Mouse (Mus musculus) embryonic facial prominence, embryonic 14.5 days (tissue): Measurements from ENCODE around the gene Mat2a. TPM values are rescaled to one million over a fixed set of nuclear protein-coding genes. Genes with fewer than 3 reads are reported as not detected.
A peak's percentile ranks its signal among the peaks of the same experiment; 100 is the strongest.

Experiments
- ATAC-seq: fragments of 200-750 bp; cut with Nextera tagmentation; 2 replicates; pipeline ENCODE4 v1.8.0; 2017; ENCODE audit warnings: low read depth, moderate number of reproducible peaks, moderate TSS enrichment
- DNase-seq: peaks from one replicate; pipeline ENCODE4 v3.0.0-alpha.2; 2015; ENCODE audit warnings: low spot score
- H3K27ac ChIP-seq: fragments of 300-500 bp; sonication (generic); replicated peaks from 2 replicates; pipeline ENCODE4 v1.5.1; 2014; ENCODE audit warnings: low read depth, mild to moderate bottlenecking, low read length, moderate library complexity
- H3K27me3 ChIP-seq: fragments of 300-500 bp; sonication (generic); replicated peaks from 2 replicates; pipeline ENCODE4 v1.6.1; 2014; ENCODE audit warnings: low read length; ENCODE audit not compliant: control insufficient read depth, insufficient read depth
- H3K36me3 ChIP-seq: fragments of 300-500 bp; sonication (generic); 2 replicates; pipeline ENCODE4 v1.6.1; 2014; ENCODE audit warnings: low read length, mixed read lengths; ENCODE audit not compliant: control insufficient read depth, insufficient read depth
- H3K4me1 ChIP-seq: fragments of 300-500 bp; sonication (generic); 2 replicates; pipeline ENCODE4 v1.6.1; 2014; ENCODE audit warnings: antibody characterized with exemption, low read length; ENCODE audit not compliant: control insufficient read depth, insufficient read depth
- H3K4me2 ChIP-seq: fragments of 300-500 bp; sonication (generic); 2 replicates; pipeline ENCODE4 v1.6.1; 2014; ENCODE audit warnings: low read depth, mild to moderate bottlenecking, low read length, moderate library complexity, mixed read lengths
- H3K4me3 ChIP-seq: fragments of 300-500 bp; sonication (generic); 2 replicates; pipeline ENCODE4 v1.5.1; 2014; ENCODE audit warnings: low read depth, mild to moderate bottlenecking, low read length
- H3K9ac ChIP-seq: fragments of 300-500 bp; sonication (generic); 2 replicates; pipeline ENCODE4 v1.6.1; 2014; ENCODE audit warnings: low read depth, mild to moderate bottlenecking, low read length, moderate library complexity, mixed read lengths
- H3K9me3 ChIP-seq: fragments of 300-500 bp; sonication (generic); 2 replicates; pipeline ENCODE4 v1.6.1; 2016; ENCODE audit warnings: low read length; ENCODE audit not compliant: control insufficient read depth
- WGBS: fragments of 180-500 bp; shearing (Covaris S2); extraction: QIAGEN DNeasy Blood & Tissue Kit; methylation state at CpG from one replicate; pipeline ENCODE4 v1.1.7; 2014; 5-methylcytosine and 5-hydroxymethylcytosine counted together
- polyA plus RNA-seq: library from polyadenylated mRNA; unstranded; fragments of >200 nt; fragmentation: Nextera tagmentation; extraction: Ambion mirVana; gene quantifications from 2 replicates; pipeline ENCODE4 v1.2.1, GENCODE M21; 2014

Mat2a gene
- polyA plus RNA-seq, 1 experiment from 2014 or later, result 292 TPM

DNA sequence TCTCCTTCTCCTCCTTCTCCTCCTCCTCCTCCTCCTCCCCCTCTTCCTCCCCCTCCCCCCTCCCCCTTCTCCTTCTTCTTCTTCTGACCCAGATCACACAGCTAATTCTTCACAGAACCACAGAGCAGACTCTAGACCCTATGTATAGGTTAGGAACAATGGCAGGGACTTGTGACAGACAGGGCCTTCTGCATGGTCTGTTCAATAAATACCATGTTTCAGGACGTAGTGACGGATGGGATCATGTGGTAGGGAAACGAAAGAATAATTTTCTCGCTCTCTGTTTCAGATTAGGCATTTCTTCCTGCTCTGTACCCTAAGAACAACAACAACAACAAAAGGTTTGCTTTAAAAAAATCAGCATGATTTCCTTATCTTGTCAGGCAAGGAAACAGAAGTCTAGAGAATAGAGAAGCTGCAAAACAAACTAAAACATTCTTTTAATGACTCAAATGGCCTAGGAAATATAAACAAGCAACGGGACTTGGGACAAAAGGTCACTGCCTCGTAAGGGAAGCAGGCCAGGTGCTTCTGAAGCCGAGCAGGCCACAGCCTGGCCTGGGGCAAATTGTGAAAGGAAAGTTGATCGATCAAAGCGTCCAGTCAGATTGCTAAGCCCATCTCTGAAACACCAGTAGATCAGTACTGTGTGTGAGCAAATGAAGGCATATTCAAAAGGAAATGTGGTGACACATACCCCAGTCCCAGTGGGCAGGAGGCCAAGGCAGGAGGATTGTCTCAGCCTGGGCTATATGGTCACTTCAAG lies 20.9 kb upstream of the Mat2a start:
- Histone ChIP-seq H3K9me3 (no peaks in the 10 kb centered on the region), H3K27ac (0 out of 2 replicates have a peak overlapping the region, but pooled peaks have one; percentile 10), H3K4me2 (no peak overlapping the region), H3K9ac (no peak overlapping the region), H3K36me3 (no peaks in the 10 kb centered on the region), H3K4me1 (0 out of 2 replicates have a peak, but pooled peaks cover 4% of the 10 kb centered on the region), H3K4me3 (no peak overlapping the region), H3K27me3 (no peaks in the 10 kb centered on the region)
- WGBS, result 31% methylated on average over 9 of the region's 9 CpGs
- ATAC-seq (no peak), DNase-seq (no peak)

DNA sequence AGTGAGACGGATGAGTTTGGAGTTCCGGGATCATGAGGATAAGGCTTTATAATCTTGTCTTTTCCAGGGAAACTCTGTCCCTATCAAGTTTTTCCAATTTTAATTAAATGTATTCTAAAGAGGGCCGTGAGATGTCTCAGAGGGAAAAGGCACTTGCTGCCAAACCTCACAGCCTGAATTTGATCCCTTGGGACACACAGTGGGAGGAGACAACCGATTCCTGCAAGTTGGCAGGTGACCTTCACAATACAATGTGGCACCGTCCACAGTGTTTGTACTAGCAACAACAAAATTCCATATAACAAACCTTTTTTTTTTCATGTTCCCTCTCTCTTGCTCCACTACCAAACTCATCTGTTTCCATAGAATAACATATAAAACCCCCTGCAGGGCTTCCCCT lies 19.6 kb upstream of the Mat2a start:
- DNase-seq, result no peak
- Histone ChIP-seq H3K27me3 (no peaks in the 10 kb centered on the region), H3K9ac (no peak overlapping the region), H3K4me1 (peaks cover 15% of the 10 kb centered on the region; the same call in 1 of the 2 replicates), H3K36me3 (no peaks in the 10 kb centered on the region), H3K9me3 (no peaks in the 10 kb centered on the region), H3K4me2 (no peak overlapping the region), H3K4me3 (no peak overlapping the region), H3K27ac (peak overlapping the region; percentile 48; the same call in 1 of the 2 replicates)
- ATAC-seq, result no peak
- 45% methylated on average over 5 of the region's 5 CpGs for WGBS

DNA sequence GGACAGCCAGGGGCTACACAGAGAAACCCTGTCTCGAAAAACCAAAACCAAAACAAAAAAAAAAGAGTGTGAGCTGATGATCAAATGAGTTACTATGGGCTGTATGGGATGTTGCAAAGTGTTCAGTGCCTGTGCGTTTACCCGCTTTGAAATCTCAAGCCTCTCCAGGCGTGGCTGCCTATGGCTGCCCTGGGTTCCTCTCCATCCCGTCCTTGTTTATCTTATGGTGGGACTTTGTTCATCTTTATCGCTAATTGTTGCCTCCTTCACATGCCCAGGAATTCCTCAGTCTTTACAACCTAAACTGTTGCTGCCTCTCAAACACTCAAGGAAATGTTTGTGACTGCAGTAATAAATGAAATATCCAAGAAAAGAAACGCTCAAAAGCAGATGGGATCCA lies 19.1 kb upstream of the Mat2a start:
- Histone ChIP-seq H3K4me1 (peaks cover 15% of the 10 kb centered on the region; the same call in 1 of the 2 replicates), H3K27me3 (no peaks in the 10 kb centered on the region), H3K9me3 (no peaks in the 10 kb centered on the region), H3K9ac (no peak overlapping the region), H3K4me2 (no peak overlapping the region), H3K36me3 (no peaks in the 10 kb centered on the region), H3K4me3 (no peak overlapping the region), H3K27ac (peak overlapping the region; percentile 48; the same call in 1 of the 2 replicates)
- no peak for ATAC-seq
- 71% methylated on average over 7 of the region's 7 CpGs for WGBS
- DNase-seq, result no peak

DNA sequence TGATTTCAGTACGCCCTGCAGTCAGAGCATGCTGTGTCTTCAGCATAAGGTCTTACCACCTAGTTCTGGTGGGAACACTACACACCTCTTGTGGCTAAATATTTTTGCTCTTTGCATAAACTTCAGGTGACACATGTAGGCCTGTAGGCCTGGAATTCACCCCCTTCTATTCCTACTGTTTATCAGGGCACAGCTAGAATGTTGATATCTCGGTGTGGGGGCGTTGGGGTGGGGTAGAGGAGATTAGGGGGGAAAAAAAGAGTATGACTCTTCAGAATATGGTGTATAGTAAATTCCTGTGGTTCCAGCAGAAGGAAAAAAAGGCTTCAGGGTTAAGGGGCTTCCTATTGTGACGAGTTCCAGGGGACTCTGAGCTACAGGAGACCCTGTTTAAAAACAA lies 17.2 kb upstream of the Mat2a start:
- WGBS, result 87% methylated on average over 4 of the region's 4 CpGs
- ATAC-seq, result no peak

DNA sequence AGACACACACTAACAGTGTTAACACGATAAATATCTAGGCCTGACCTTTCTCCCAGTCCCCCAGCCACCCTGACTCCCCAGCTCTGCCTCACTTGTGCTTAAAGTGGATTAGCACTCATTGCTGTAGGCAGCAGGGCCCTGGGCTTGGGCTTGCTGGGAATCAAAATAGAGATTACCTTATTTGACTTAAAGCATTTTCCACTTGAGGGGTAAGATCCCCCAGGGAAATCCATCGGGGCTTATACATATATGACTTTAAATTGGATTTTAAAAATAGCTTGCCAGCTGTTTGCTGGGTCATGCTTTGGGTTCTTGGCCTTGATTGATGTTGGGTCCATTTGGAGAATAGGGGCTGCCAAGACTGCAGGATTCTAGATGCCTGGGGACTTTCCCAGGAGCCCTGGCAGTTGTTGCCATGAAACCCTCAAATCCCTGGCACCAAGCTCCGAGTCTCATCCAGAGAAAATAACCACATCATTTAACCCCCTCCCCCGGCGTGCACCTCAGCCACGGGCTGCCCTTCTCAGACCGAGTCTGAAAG lies 15.5 kb upstream of the Mat2a start:
- peak; percentile 79 for ATAC-seq
- H3K4me1 ChIP-seq, result peaks cover 15% of the 10 kb centered on the region; the same call in 1 of the 2 replicates

More for the DNA sequence above, 17.2 kb upstream of the Mat2a start:
- H3K9me3 ChIP-seq, result no peaks in the 10 kb centered on the region
- no peak overlapping the region for H3K9ac ChIP-seq
- no peaks in the 10 kb centered on the region for H3K27me3 ChIP-seq
- no peak overlapping the region for H3K4me3 ChIP-seq
- H3K4me2 ChIP-seq, result no peak overlapping the region
- DNase-seq, result no peak
- H3K27ac ChIP-seq, result no peak overlapping the region
- no peaks in the 10 kb centered on the region for H3K36me3 ChIP-seq
- H3K4me1 ChIP-seq, result peaks cover 15% of the 10 kb centered on the region; the same call in 1 of the 2 replicates

DNA sequence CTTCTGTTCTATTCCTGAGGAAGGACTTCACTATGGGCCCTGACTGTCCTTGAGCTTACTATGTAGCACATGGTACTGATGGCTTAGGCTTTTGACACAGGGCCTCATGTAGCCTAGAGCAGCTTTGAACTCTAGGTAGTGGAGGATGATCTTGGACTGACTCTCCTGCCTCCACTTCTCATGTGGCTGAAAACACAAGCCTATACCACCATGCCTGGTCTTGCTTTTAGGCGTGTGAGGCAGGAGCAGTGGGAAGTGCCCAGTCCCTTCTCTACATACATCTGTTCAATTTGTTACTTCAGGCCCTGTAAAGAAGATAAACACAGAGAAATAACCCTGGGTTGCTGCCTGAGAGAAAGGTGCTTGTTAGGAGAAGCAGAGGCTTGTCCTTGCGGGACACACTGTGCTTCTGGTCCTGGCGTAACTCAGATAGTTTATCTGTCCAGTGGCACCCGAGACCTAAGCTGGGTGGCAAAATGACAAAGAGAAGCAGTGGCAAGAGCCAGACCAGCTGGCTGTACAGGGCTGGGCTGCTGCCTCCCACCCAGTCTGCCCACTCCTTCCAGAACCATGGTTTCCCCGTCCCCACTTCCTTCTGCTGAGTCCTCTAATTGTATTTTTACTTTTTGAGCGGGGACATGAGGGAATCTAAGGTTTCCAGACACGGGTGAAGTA lies 14.9 kb upstream of the Mat2a start:
- H3K9ac ChIP-seq, result no peak overlapping the region
- no peaks in the 10 kb centered on the region for H3K9me3 ChIP-seq
- H3K27me3 ChIP-seq, result no peaks in the 10 kb centered on the region
- H3K4me2 ChIP-seq, result no peak overlapping the region
- no peak overlapping the region for H3K4me3 ChIP-seq
- DNase-seq, result no peak
- H3K4me1 ChIP-seq, result peaks cover 15% of the 10 kb centered on the region; the same call in 1 of the 2 replicates
- WGBS, result 57% methylated on average over 7 of the region's 7 CpGs
- no peaks in the 10 kb centered on the region for H3K36me3 ChIP-seq
- peak overlapping the region; percentile 54 for H3K27ac ChIP-seq
- peak; percentile 47 for ATAC-seq

More for the DNA sequence above, 15.5 kb upstream of the Mat2a start:
- Histone ChIP-seq H3K27me3 (no peaks in the 10 kb centered on the region), H3K4me2 (no peak overlapping the region), H3K9me3 (no peaks in the 10 kb centered on the region), H3K4me3 (no peak overlapping the region), H3K27ac (peak overlapping the region; percentile 54; the same call in 1 of the 2 replicates), H3K9ac (no peak overlapping the region), H3K36me3 (no peaks in the 10 kb centered on the region)
- DNase-seq, result peak; percentile 81
- 43% methylated on average over 7 of the region's 7 CpGs for WGBS

DNA sequence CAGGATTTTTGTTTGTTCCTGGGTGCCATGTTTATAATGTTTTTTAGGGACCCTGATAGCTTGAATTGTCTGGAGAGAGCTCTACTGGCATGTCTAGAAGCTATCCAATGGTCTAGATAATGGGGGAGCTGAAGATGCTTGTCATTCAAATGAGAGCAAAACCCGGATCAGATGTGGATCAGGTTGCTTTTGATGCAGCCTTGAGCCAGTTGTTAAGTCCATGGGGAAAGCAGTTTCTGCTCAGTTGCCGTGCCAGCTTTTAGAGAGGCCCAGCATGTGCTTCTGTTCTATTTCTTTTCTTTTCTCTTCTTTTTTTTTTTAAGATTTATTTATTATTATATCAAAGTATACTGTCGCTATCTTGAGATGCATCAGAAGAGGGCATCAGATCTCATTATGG lies 14.2 kb upstream of the Mat2a start:
- WGBS, result 65% methylated on average over 3 of the region's 3 CpGs
- H3K4me2 ChIP-seq, result no peak overlapping the region
- peaks cover 11% of the 10 kb centered on the region; the same call in 1 of the 2 replicates for H3K4me1 ChIP-seq
- no peaks in the 10 kb centered on the region for H3K27me3 ChIP-seq
- H3K4me3 ChIP-seq, result no peak overlapping the region
- no peak for DNase-seq
- H3K9me3 ChIP-seq, result no peaks in the 10 kb centered on the region
- H3K27ac ChIP-seq, result no peak overlapping the region
- no peaks in the 10 kb centered on the region for H3K36me3 ChIP-seq
- no peak overlapping the region for H3K9ac ChIP-seq
- ATAC-seq, result no peak

DNA sequence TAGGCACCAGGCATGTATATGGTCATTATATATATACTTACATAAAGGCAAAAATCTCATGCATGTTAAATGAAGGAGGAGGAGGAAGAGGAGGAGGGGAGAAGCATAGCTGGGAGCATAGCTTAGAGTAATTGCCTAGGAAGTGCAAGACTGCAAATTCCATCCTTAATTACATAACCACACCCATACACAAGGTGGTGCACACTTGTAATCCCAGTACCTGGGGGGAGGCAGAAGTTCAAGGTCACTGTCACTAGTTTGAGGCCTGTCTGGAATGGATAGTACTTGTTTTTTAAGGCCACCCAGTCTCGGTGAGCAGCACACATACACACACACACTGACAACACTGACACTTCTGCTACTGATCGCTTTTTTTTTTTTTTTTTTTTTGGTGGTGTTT lies 13.0 kb upstream of the Mat2a start:
- WGBS, result 59% methylated on average over 2 of the region's 2 CpGs
- H3K9ac ChIP-seq, result no peak overlapping the region
- H3K9me3 ChIP-seq, result no peaks in the 10 kb centered on the region
- H3K4me3 ChIP-seq, result no peak overlapping the region
- H3K4me2 ChIP-seq, result no peak overlapping the region
- no peak overlapping the region for H3K27ac ChIP-seq
- DNase-seq, result no peak
- ATAC-seq, result no peak
- H3K36me3 ChIP-seq, result no peaks in the 10 kb centered on the region
- H3K27me3 ChIP-seq, result no peaks in the 10 kb centered on the region
- H3K4me1 ChIP-seq, result peaks cover 11% of the 10 kb centered on the region; the same call in 1 of the 2 replicates
